Mouse (Mus musculus): ENCODE results near the gene Epha2. TPM values are rescaled to one million over a fixed set of nuclear protein-coding genes. Genes with fewer than 3 reads are reported as not detected.

Gene Epha2
- polyA plus RNA-seq, 1 experiment from 2014 or later, result 0.75 TPM

GRCm38 (mm10) chr4:141332258-141332657 lies 31.2 kb downstream of the Epha2 start:
- no peaks in the 10 kb centered on the region for H3K36me3 ChIP-seq (replicated peaks)
- H3K4me1 ChIP-seq (replicated peaks), result no peaks in the 10 kb centered on the region
- WGBS (ENCODE audit: insufficient replicate concordance), result 50% methylated on average over 7 of the region's 7 CpGs
- H3K4me2 ChIP-seq, result no peak overlapping the region
- no peaks in the 10 kb centered on the region for H3K9me3 ChIP-seq (replicated peaks)
- no peak overlapping the region for H3K27ac ChIP-seq (replicated peaks)
- no peak for ATAC-seq (ENCODE audit: insufficient read depth)
- no peak overlapping the region for H3K9ac ChIP-seq
- peaks cover 5% of the 10 kb centered on the region; the same call in 1 of the 2 replicates for H3K27me3 ChIP-seq
- no peak overlapping the region for H3K4me3 ChIP-seq (replicated peaks)

GRCm38 (mm10) chr4:141334695-141335094 lies 33.7 kb downstream of the Epha2 start:
- WGBS (ENCODE audit: insufficient replicate concordance), result 57% methylated on average over 5 of the region's 5 CpGs
- no peak overlapping the region for H3K4me2 ChIP-seq
- no peaks in the 10 kb centered on the region for H3K9me3 ChIP-seq (replicated peaks)
- H3K27ac ChIP-seq (replicated peaks), result no peak overlapping the region
- no peaks in the 10 kb centered on the region for H3K4me1 ChIP-seq (replicated peaks)
- no peak for ATAC-seq (ENCODE audit: insufficient read depth)
- H3K36me3 ChIP-seq (replicated peaks), result no peaks in the 10 kb centered on the region
- no peak overlapping the region for H3K9ac ChIP-seq
- no peak overlapping the region for H3K4me3 ChIP-seq (replicated peaks)
- H3K27me3 ChIP-seq, result peaks cover 16% of the 10 kb centered on the region; the same call in 1 of the 2 replicates

DNA sequence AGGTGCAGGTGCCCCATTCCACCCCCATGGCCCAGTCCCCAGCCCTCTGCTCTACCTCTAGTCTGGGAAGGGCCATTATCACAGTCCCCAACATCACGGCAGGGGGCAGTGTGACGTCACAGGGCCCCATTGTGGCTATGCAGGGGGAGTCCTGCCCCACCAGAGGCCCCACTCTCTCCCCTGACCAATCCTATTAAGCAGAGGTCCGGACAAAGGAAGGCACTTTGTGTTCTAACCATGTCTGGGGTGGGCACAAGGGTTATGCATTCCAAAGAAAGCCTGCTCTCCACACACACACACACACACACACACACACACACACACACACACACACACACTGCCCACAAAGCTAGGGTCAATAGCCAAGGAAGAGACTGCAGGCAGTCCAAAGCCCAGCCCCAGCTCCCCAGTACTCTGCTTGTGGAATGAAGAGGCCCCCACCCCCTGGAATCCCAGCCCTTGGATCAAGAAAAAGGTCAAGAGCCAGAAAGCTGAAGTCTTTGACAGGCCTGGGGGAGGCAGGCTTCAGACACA lies 34.3 kb downstream of the Epha2 start:
- Histone ChIP-seq H3K9me3 (replicated peaks) (no peaks in the 10 kb centered on the region), H3K27ac (replicated peaks) (no peak overlapping the region), H3K4me2 (no peak overlapping the region), H3K4me3 (replicated peaks) (no peak overlapping the region), H3K27me3 (peaks cover 16% of the 10 kb centered on the region; the same call in 1 of the 2 replicates), H3K4me1 (replicated peaks) (no peaks in the 10 kb centered on the region), H3K36me3 (replicated peaks) (no peaks in the 10 kb centered on the region), H3K9ac (no peak overlapping the region)
- ATAC-seq (ENCODE audit: insufficient read depth), result no peak
- 21% methylated on average over 3 of the region's 3 CpGs for WGBS (ENCODE audit: insufficient replicate concordance)

DNA sequence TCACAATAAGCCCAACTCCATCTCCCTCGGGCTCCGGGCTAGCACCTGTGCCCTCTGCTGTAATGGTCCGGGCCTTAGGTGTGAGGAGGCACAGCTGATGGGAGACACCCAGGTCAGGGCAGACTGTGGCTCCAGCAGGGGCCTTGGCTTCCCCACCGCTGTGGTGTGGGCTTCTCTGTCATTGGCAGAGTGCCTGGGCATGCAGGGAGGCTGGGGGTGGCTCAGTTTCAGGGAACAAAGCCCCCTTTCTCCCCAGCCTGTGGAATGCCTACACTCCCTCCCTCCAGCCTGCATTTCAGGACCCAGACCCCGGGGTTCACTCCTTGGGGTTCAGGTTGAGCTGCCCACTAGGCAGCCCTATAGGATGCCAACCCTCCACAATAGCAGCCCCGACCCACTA lies 35.2 kb downstream of the Epha2 start:
- Histone ChIP-seq H3K4me1 (replicated peaks) (no peaks in the 10 kb centered on the region), H3K36me3 (replicated peaks) (no peaks in the 10 kb centered on the region), H3K27ac (replicated peaks) (no peak overlapping the region), H3K4me2 (no peak overlapping the region), H3K27me3 (peaks cover 17% of the 10 kb centered on the region), H3K9me3 (replicated peaks) (no peaks in the 10 kb centered on the region), H3K4me3 (replicated peaks) (no peak overlapping the region), H3K9ac (no peak overlapping the region)
- no peak for ATAC-seq (ENCODE audit: insufficient read depth)
- WGBS (ENCODE audit: insufficient replicate concordance), result 61% methylated on average over 6 of the region's 6 CpGs

- ATAC-seq (ENCODE audit: insufficient read depth), result no peak
- 56% methylated on average over 6 of the region's 6 CpGs for WGBS (ENCODE audit: insufficient replicate concordance)
Observed at GRCm38 (mm10) chr4:141337986-141338385, 36.9 kb downstream of the Epha2 start.

DNA sequence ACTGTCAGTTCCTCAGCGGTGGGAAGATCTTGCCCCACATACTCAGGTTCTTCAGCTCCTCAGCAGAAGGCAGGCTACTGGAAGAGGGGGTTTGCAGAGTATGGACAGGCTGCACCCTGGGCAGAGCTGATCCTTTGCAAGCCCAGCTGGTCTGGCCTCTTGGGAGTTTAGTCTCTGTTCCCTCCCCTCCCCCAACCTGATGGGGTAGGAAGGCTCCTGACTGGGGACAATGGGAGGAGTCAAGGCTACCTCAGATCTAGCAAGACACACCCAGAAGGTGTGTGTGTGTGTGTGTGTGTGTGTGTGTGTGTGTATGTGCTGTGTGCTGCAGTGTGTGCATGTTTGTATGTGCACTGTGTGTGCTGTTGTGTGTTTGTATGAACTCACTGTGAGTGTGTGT lies 37.8 kb downstream of the Epha2 start:
- Histone ChIP-seq H3K4me3 (replicated peaks) (no peak overlapping the region), H3K27me3 (peaks cover 21% of the 10 kb centered on the region), H3K4me2 (no peak overlapping the region), H3K27ac (replicated peaks) (no peak overlapping the region), H3K9ac (no peak overlapping the region), H3K9me3 (replicated peaks) (no peaks in the 10 kb centered on the region), H3K4me1 (replicated peaks) (no peaks in the 10 kb centered on the region), H3K36me3 (replicated peaks) (no peaks in the 10 kb centered on the region)
- no peak for ATAC-seq (ENCODE audit: insufficient read depth)
- 7% methylated on average over 1 of the region's 1 CpGs for WGBS (ENCODE audit: insufficient replicate concordance)

More at GRCm38 (mm10) chr4:141337986-141338385, 36.9 kb downstream of the Epha2 start:
- Histone ChIP-seq H3K36me3 (replicated peaks) (no peaks in the 10 kb centered on the region), H3K27ac (replicated peaks) (no peak overlapping the region), H3K27me3 (peaks cover 21% of the 10 kb centered on the region), H3K9ac (no peak overlapping the region), H3K4me3 (replicated peaks) (no peak overlapping the region), H3K4me2 (no peak overlapping the region), H3K9me3 (replicated peaks) (no peaks in the 10 kb centered on the region), H3K4me1 (replicated peaks) (no peaks in the 10 kb centered on the region)

GRCm38 (mm10) chr4:141341477-141341876 lies 40.4 kb downstream of the Epha2 start:
- Histone ChIP-seq H3K4me3 (replicated peaks) (no peak overlapping the region), H3K27me3 (peaks cover 17% of the 10 kb centered on the region), H3K9me3 (replicated peaks) (no peaks in the 10 kb centered on the region), H3K9ac (no peak overlapping the region), H3K4me1 (replicated peaks) (no peaks in the 10 kb centered on the region), H3K27ac (replicated peaks) (no peak overlapping the region), H3K36me3 (replicated peaks) (no peaks in the 10 kb centered on the region), H3K4me2 (no peak overlapping the region)
- 39% methylated on average over 7 of the region's 7 CpGs for WGBS (ENCODE audit: insufficient replicate concordance)
- ATAC-seq (ENCODE audit: insufficient read depth), result no peak

DNA sequence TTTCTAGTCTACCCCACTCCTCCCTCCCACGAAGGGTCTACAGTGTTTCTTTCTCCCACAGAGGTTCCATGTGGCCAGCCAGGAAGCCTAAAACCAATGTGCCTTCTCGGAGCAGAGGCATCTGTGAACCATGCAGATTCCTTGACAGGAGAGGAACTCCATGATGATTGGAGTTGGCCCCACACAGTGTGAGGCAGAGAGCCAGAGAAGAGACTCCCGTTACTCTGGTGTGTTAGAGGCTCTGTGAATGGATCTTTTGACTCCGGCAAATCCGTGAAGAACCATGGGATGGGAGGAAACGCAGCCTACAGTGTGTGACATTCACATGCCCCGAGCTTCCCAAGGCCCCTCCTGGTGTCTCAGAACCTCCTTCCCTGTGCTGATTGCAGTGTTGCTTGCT lies 42.5 kb downstream of the Epha2 start:
- Histone ChIP-seq H3K9ac (no peak overlapping the region), H3K27me3 (peaks cover 6% of the 10 kb centered on the region)
- WGBS (ENCODE audit: insufficient replicate concordance), result 57% methylated on average over 7 of the region's 7 CpGs

GRCm38 (mm10) chr4:141345219-141345618 lies 44.2 kb downstream of the Epha2 start:
- H3K4me3 ChIP-seq (replicated peaks), result no peak overlapping the region
- WGBS (ENCODE audit: insufficient replicate concordance), result 71% methylated on average over 12 of the region's 12 CpGs
- H3K4me2 ChIP-seq, result no peak overlapping the region
- ATAC-seq (ENCODE audit: insufficient read depth), result no peak
- H3K9ac ChIP-seq, result no peak overlapping the region
- peaks cover 3% of the 10 kb centered on the region; the same call in 1 of the 2 replicates for H3K4me1 ChIP-seq (replicated peaks)
- H3K9me3 ChIP-seq (replicated peaks), result no peaks in the 10 kb centered on the region
- H3K27ac ChIP-seq (replicated peaks), result no peak overlapping the region
- H3K27me3 ChIP-seq, result peaks cover 5% of the 10 kb centered on the region
- H3K36me3 ChIP-seq (replicated peaks), result no peaks in the 10 kb centered on the region

More for the DNA sequence above, 42.5 kb downstream of the Epha2 start:
- Histone ChIP-seq H3K4me3 (replicated peaks) (no peak overlapping the region), H3K4me2 (no peak overlapping the region), H3K9me3 (replicated peaks) (no peaks in the 10 kb centered on the region), H3K27ac (replicated peaks) (no peak overlapping the region), H3K4me1 (replicated peaks) (peaks cover 3% of the 10 kb centered on the region; the same call in 1 of the 2 replicates), H3K36me3 (replicated peaks) (no peaks in the 10 kb centered on the region)
- ATAC-seq (ENCODE audit: insufficient read depth), result no peak

- Histone ChIP-seq H3K27me3 (no peaks in the 10 kb centered on the region), H3K4me1 (replicated peaks) (peaks cover 3% of the 10 kb centered on the region; the same call in 1 of the 2 replicates), H3K36me3 (replicated peaks) (no peaks in the 10 kb centered on the region), H3K27ac (replicated peaks) (no peak overlapping the region), H3K9me3 (replicated peaks) (no peaks in the 10 kb centered on the region), H3K4me2 (no peak overlapping the region), H3K9ac (no peak overlapping the region), H3K4me3 (replicated peaks) (no peak overlapping the region)
- ATAC-seq (ENCODE audit: insufficient read depth), result peak; percentile 51
- WGBS (ENCODE audit: insufficient replicate concordance), result 22% methylated on average over 8 of the region's 8 CpGs
Observed at GRCm38 (mm10) chr4:141347365-141347797, 46.3 kb downstream of the Epha2 start.

DNA sequence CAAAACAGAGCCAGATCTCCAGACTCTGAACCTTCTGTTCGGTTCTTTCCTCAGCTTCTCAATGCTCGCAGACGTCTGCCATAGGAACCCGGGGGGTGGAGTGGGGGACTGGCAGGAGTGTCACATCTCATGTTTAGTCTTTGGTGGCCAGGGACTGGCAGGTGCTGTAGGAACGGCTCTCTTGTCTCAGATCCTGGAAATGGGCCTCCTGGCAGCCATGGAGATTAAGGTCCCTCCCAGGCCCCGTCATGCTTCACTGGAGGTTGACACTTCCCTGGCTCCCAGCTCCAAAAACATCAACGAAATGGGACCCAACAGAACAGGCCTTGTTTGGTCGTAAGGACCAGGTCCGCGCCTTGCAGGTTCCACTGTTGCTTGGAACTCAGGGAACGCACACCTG lies 47.6 kb downstream of the Epha2 start:
- Histone ChIP-seq H3K27ac (replicated peaks) (no peak overlapping the region), H3K9me3 (replicated peaks) (no peaks in the 10 kb centered on the region), H3K4me3 (replicated peaks) (no peak overlapping the region), H3K4me1 (replicated peaks) (peaks cover 3% of the 10 kb centered on the region; the same call in 1 of the 2 replicates), H3K36me3 (replicated peaks) (no peaks in the 10 kb centered on the region), H3K9ac (no peak overlapping the region), H3K4me2 (no peak overlapping the region), H3K27me3 (no peaks in the 10 kb centered on the region)
- ATAC-seq (ENCODE audit: insufficient read depth), result no peak
- WGBS (ENCODE audit: insufficient replicate concordance), result 67% methylated on average over 11 of the region's 11 CpGs

- no peak for ATAC-seq (ENCODE audit: insufficient read depth)
- Histone ChIP-seq H3K4me3 (replicated peaks) (no peak overlapping the region), H3K9me3 (replicated peaks) (no peaks in the 10 kb centered on the region), H3K27me3 (no peaks in the 10 kb centered on the region), H3K4me1 (replicated peaks) (peaks cover 3% of the 10 kb centered on the region; the same call in 1 of the 2 replicates), H3K4me2 (no peak overlapping the region), H3K9ac (no peak overlapping the region), H3K36me3 (replicated peaks) (no peaks in the 10 kb centered on the region), H3K27ac (replicated peaks) (no peak overlapping the region)
- 67% methylated on average over 12 of the region's 12 CpGs for WGBS (ENCODE audit: insufficient replicate concordance)
Observed at GRCm38 (mm10) chr4:141350015-141350414, 49.0 kb downstream of the Epha2 start.
